Mouse (Mus musculus): Measurements from ENCODE around the gene Tbcd. TPM values are rescaled to one million over a fixed set of nuclear protein-coding genes. Genes with fewer than 3 reads are reported as not detected.

Gene Tbcd
- total and polyA plus RNA-seq, 2 experiments = 23.5 to 31.8 TPM

DNA sequence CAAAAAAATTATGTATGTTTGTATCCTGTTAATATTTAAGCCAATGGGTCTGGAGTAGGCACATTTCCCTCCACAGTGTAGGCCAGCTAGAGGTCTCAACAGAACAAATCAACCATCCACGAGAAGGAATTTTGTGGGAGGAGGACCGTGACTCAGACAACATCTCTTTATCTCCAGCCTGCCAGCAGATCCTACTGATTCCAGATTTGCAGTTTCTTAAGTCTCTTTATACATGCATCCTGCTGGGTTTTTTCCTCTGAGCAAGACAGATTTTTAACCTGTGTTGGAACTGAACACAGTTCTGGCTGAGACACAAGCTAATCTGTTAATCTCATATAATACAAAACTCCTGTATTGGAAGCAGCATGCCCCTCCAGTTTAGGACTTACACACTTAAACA is 32.8 kb upstream of the Tbcd start:
- Histone ChIP-seq H3K36me3 (ENCODE audit: control insufficient read depth, insufficient read depth, low read length) (no peaks in the 10 kb centered on the region), H3K79me2 (ENCODE audit: control insufficient read depth, insufficient read depth, low read length) (no peaks in the 10 kb centered on the region), H3K27ac (replicated peaks; ENCODE audit: insufficient read depth, low read depth, low read length) (no peak overlapping the region), H3K4me3 (ENCODE audit: insufficient read depth, low read depth, low read length) (no peak overlapping the region), H3K4me1 (ENCODE audit: control insufficient read depth, insufficient read depth, low read length) (peaks cover 8% of the 10 kb centered on the region; the same call in 1 of the 2 replicates), H3K27me3 (ENCODE audit: control insufficient read depth, insufficient read depth, low read length) (no peaks in the 10 kb centered on the region), H3K9ac (ENCODE audit: low read depth, low read length) (no peak overlapping the region)
- DNase-seq (ENCODE audit: extremely low read depth, low read depth, low spot score) = no peak
- TF ChIP-seq POLR2A (IDR thresholded peaks at IDR 0.05; ENCODE audit: extremely low read depth, insufficient read depth, low read length) (no peak), CTCF (IDR thresholded peaks at IDR 0.05; ENCODE audit: low read depth, low read length) (no peak)
- 68% methylated on average over 2 of the region's 2 CpGs for WGBS

DNA sequence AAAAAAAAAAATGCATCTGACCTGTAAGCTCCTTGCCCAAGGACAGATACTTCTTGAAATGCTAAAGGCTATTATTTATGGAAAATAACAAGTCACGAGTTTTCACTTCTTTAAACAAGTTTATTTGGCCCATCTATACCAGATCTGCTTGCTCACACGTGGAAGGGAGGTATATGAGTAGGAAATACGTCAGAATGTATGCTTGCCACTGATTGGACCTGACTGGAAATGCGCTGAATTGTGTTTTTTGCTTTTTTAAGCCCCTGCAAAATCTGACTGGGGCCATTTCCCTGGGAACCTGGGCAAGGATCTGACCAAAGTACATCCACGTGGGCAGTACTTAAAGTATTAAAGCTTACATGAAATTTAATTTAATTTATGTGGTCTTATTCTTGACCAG is 31.4 kb upstream of the Tbcd start:
- Histone ChIP-seq H3K9ac (ENCODE audit: low read depth, low read length) (no peak overlapping the region), H3K4me3 (ENCODE audit: insufficient read depth, low read depth, low read length) (no peak overlapping the region), H3K79me2 (ENCODE audit: control insufficient read depth, insufficient read depth, low read length) (no peaks in the 10 kb centered on the region), H3K4me1 (ENCODE audit: control insufficient read depth, insufficient read depth, low read length) (peaks cover 8% of the 10 kb centered on the region; the same call in 1 of the 2 replicates), H3K36me3 (ENCODE audit: control insufficient read depth, insufficient read depth, low read length) (no peaks in the 10 kb centered on the region), H3K27ac (replicated peaks; ENCODE audit: insufficient read depth, low read depth, low read length) (no peak overlapping the region), H3K27me3 (ENCODE audit: control insufficient read depth, insufficient read depth, low read length) (no peaks in the 10 kb centered on the region)
- TF ChIP-seq POLR2A (IDR thresholded peaks at IDR 0.05; ENCODE audit: extremely low read depth, insufficient read depth, low read length) (no peak), CTCF (IDR thresholded peaks at IDR 0.05; ENCODE audit: low read depth, low read length) (no peak)
- DNase-seq (ENCODE audit: extremely low read depth, low read depth, low spot score) = no peak
- 72% methylated on average over 5 of the region's 5 CpGs for WGBS

DNA sequence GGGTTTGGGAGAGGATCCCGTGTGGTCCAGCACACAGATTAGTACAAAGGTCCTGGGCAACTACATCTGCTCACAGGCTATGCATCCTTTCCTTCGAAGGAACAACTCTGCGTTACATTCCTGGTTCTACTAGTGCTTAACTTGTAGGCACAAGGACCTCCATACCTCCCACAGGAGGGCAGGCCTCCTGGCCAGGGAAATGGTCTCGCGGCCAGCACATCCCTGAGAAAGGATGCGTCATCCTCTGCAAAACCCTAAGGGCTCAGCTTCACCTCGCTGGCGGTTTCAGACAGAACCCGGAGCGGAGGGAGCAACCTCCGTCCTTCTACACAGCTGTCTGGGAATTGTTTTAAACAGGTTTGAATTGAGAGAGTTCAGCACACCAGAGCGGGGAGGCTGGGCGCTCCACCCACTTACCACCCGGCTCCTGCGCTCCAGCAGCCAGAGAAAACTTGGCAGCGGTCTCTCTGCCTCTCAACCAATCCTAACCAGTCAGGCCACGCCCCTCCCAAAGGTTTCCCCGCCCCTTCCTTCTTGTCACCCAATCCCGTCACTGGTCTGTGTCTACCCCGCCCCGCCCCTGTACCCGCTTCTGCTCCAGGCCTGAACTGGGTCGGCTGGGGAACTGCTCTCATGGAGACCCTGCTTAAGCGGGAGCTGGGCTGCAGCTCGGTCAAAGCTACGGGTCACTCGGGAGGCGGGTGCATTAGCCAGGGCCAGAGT is 30.8 kb upstream of the Tbcd start, which contains the start of gene Fn3krp:
TSS of gene Fn3krp (plus strand) at position 572 of the 723 bp plus-strand sequence.
- peaks cover 8% of the 10 kb centered on the region; the same call in 1 of the 2 replicates for H3K4me1 ChIP-seq (ENCODE audit: control insufficient read depth, insufficient read depth, low read length)
- peak; percentile 96 for DNase-seq (ENCODE audit: extremely low read depth, low read depth, low spot score)
- WGBS = 3% methylated on average over 28 of the region's 28 CpGs
- no peaks in the 10 kb centered on the region for H3K79me2 ChIP-seq (ENCODE audit: control insufficient read depth, insufficient read depth, low read length)
- no peaks in the 10 kb centered on the region; the same call in 1 of the 2 replicates for H3K36me3 ChIP-seq (ENCODE audit: control insufficient read depth, insufficient read depth, low read length)
- H3K27me3 ChIP-seq (ENCODE audit: control insufficient read depth, insufficient read depth, low read length) = no peaks in the 10 kb centered on the region
- H3K9ac ChIP-seq (ENCODE audit: low read depth, low read length) = peak within 1 kb of the TSS; percentile 71
- TF ChIP-seq POLR2A (IDR thresholded peaks at IDR 0.05; ENCODE audit: extremely low read depth, insufficient read depth, low read length) (peak; percentile 67), CTCF (IDR thresholded peaks at IDR 0.05; ENCODE audit: low read depth, low read length) (no peak)
- peak within 1 kb of the TSS; percentile 76 for H3K4me3 ChIP-seq (ENCODE audit: insufficient read depth, low read depth, low read length)
- peak within 1 kb of the TSS; percentile 64 for H3K27ac ChIP-seq (replicated peaks; ENCODE audit: insufficient read depth, low read depth, low read length)

DNA sequence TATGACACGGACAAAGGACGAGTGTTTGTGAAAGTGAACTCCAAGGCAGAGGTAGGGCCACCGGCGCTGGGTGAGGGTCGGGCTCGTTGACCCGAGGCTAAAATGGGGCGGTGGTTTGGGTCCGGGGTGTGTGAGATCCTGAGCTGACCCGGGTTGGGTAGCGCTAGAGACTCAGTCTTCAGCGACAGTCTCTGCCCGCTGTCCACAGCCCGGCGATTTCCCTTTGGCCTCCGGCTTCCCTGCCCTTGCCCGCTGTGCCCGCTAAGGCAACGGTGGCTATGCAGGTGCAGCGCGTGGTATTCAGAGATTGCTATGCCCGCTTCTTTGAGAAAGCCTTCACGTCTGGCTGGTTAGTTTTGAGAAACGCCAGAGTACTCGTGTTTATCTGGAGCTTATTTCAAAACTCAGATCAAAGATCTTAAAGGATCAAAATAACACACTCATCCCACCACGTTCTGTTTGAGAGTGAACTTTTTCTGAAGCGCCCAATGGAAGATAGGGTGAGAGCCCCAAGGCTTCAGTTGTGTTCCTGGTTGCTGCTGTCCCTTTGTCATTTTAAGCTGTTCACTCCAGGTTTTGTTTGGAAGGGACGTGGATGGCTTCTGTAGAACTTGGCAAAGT is 30.1 kb upstream of the Tbcd start:
- peak; percentile 42 for DNase-seq (ENCODE audit: extremely low read depth, low read depth, low spot score)
- no peak for TF ChIP-seq CTCF (IDR thresholded peaks at IDR 0.05; ENCODE audit: low read depth, low read length)
- TF ChIP-seq POLR2A (IDR thresholded peaks at IDR 0.05; ENCODE audit: extremely low read depth, insufficient read depth, low read length) = no peak
- Histone ChIP-seq H3K27me3 (ENCODE audit: control insufficient read depth, insufficient read depth, low read length) (no peaks in the 10 kb centered on the region), H3K36me3 (ENCODE audit: control insufficient read depth, insufficient read depth, low read length) (no peaks in the 10 kb centered on the region; the same call in 1 of the 2 replicates), H3K4me3 (ENCODE audit: insufficient read depth, low read depth, low read length) (peak overlapping the region; percentile 76), H3K4me1 (ENCODE audit: control insufficient read depth, insufficient read depth, low read length) (peaks cover 8% of the 10 kb centered on the region; the same call in 1 of the 2 replicates), H3K79me2 (ENCODE audit: control insufficient read depth, insufficient read depth, low read length) (no peaks in the 10 kb centered on the region), H3K27ac (replicated peaks; ENCODE audit: insufficient read depth, low read depth, low read length) (peak overlapping the region; percentile 64), H3K9ac (ENCODE audit: low read depth, low read length) (peak overlapping the region; percentile 71)
- WGBS = under 1% methylated on average over 28 of the region's 28 CpGs

DNA sequence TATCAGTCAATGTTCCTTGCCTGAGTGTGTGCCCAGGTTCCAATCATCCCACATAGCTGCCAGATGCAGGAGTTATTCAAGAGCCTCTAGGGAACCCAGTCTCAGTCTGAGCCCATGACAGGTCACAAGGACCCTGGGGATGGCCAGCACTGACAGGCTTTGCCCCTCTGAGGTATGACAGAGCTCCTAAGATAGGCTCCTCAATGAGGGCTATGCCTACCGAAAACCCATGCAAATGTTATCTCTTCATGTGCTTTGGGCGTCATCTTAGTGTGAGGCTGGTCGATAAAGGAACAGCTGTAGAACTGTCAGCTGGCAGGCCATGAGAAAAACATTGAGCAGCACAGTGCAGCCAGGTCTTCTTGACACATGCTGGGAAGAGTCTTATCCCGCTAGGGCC is 18.4 kb upstream of the Tbcd start:
- 90% methylated on average over 4 of the region's 4 CpGs for WGBS
- DNase-seq (ENCODE audit: extremely low read depth, low read depth, low spot score) = no peak
- Histone ChIP-seq H3K4me1 (ENCODE audit: control insufficient read depth, insufficient read depth, low read length) (peaks cover 9% of the 10 kb centered on the region), H3K79me2 (ENCODE audit: control insufficient read depth, insufficient read depth, low read length) (peaks cover 6% of the 10 kb centered on the region; the same call in 1 of the 2 replicates), H3K36me3 (ENCODE audit: control insufficient read depth, insufficient read depth, low read length) (0 out of 2 replicates have a peak, but pooled peaks cover 2% of the 10 kb centered on the region), H3K9ac (ENCODE audit: low read depth, low read length) (no peak overlapping the region), H3K27ac (replicated peaks; ENCODE audit: insufficient read depth, low read depth, low read length) (no peak overlapping the region), H3K4me3 (ENCODE audit: insufficient read depth, low read depth, low read length) (no peak overlapping the region), H3K27me3 (ENCODE audit: control insufficient read depth, insufficient read depth, low read length) (no peaks in the 10 kb centered on the region)
- TF ChIP-seq POLR2A (IDR thresholded peaks at IDR 0.05; ENCODE audit: extremely low read depth, insufficient read depth, low read length) = no peak
- TF ChIP-seq CTCF (IDR thresholded peaks at IDR 0.05; ENCODE audit: low read depth, low read length) = no peak
